Mouse (Mus musculus) liver, embryonic 13.5 days (tissue): ENCODE results near the gene Fiz1. TPM values are rescaled to one million over a fixed set of nuclear protein-coding genes. Genes with fewer than 3 reads are reported as not detected.
"Not testable (repeated sequence)": the region's sequence is repeated elsewhere in the genome, so short reads cannot be mapped to it uniquely, and the experiment has no call there.

ENCODE experiments used
- ATAC-seq: fragments of 200-750 bp; cut with Nextera tagmentation; 2 replicates; pipeline ENCODE4 v1.8.0; 2017; ENCODE audit warnings: low read depth, mild to moderate bottlenecking, moderate number of reproducible peaks, moderate library complexity
- DNase-seq: peaks from one replicate; pipeline ENCODE4 v3.0.0; 2022
- H3K27ac ChIP-seq: fragments of 300-500 bp; sonication (generic); 2 replicates; pipeline ENCODE4 v1.5.1; 2015; ENCODE audit warnings: moderate library complexity, mild to moderate bottlenecking, inconsistent platforms
- H3K27me3 ChIP-seq: fragments of 300-500 bp; sonication (generic); 2 replicates; pipeline ENCODE4 v1.6.1; 2015; ENCODE audit warnings: mild to moderate bottlenecking, inconsistent platforms
- H3K36me3 ChIP-seq: fragments of 300-500 bp; sonication (generic); 2 replicates; pipeline ENCODE4 v1.6.1; 2015; ENCODE audit warnings: mild to moderate bottlenecking, inconsistent platforms
- H3K4me1 ChIP-seq: fragments of 300-500 bp; sonication (generic); replicated peaks from 2 replicates; pipeline ENCODE4 v1.6.1; 2015; ENCODE audit warnings: inconsistent platforms
- H3K4me2 ChIP-seq: fragments of 300-500 bp; sonication (generic); 2 replicates; pipeline ENCODE4 v1.6.1; 2015; ENCODE audit warnings: inconsistent platforms, mild to moderate bottlenecking, moderate library complexity
- H3K4me3 ChIP-seq: fragments of 300-500 bp; sonication (generic); replicated peaks from 2 replicates; pipeline ENCODE4 v1.5.1; 2015; ENCODE audit warnings: mild to moderate bottlenecking, inconsistent platforms
- H3K9ac ChIP-seq: fragments of 300-500 bp; sonication (generic); 2 replicates; pipeline ENCODE4 v1.6.1; 2015; ENCODE audit warnings: mild to moderate bottlenecking, inconsistent platforms
- H3K9me3 ChIP-seq: fragments of 300-500 bp; sonication (generic); replicated peaks from 2 replicates; pipeline ENCODE4 v1.6.1; 2016; ENCODE audit warnings: inconsistent platforms
- WGBS: fragments of 180-500 bp; shearing (Covaris S2); methylation state at CpG from one replicate; pipeline ENCODE4 v1.1.7; 2015; ENCODE audit not compliant: insufficient replicate concordance; 5-methylcytosine and 5-hydroxymethylcytosine counted together
- polyA plus RNA-seq: library from polyadenylated mRNA; unstranded; fragments of >200 nt; fragmentation: Nextera tagmentation; extraction: Ambion mirVana; gene quantifications from 2 replicates; pipeline ENCODE4 v1.2.1, GENCODE M21; 2015

The Fiz1 gene
- polyA plus RNA-seq, 1 experiment from 2014 or later = 15.8 TPM

GRCm38 (mm10) chr7:5019576-5019975 lies 5.1 kb upstream of the Fiz1 start:
- Histone ChIP-seq H3K9ac (peak overlapping the region; percentile 97), H3K36me3 (peaks cover 46% of the 10 kb centered on the region), H3K4me1 (peaks cover 49% of the 10 kb centered on the region), H3K4me3 (peak overlapping the region; percentile 90), H3K4me2 (peak overlapping the region; percentile 72), H3K27ac (peak overlapping the region; percentile 96)
- WGBS = 25% methylated on average over 8 of the region's 8 CpGs
- DNase-seq, H3K9me3 ChIP-seq, ATAC-seq, H3K27me3 ChIP-seq: not testable (repeated sequence)

- WGBS = 92% methylated on average over 21 of the region's 21 CpGs
- Histone ChIP-seq H3K27me3 (no peaks in the 10 kb centered on the region), H3K9ac (no peak overlapping the region), H3K27ac (no peak overlapping the region), H3K36me3 (peaks cover 32% of the 10 kb centered on the region), H3K4me3 (no peak overlapping the region), H3K4me1 (peaks cover 60% of the 10 kb centered on the region), H3K9me3 (peaks cover 4% of the 10 kb centered on the region; the same call in 1 of the 2 replicates), H3K4me2 (no peak overlapping the region)
- ATAC-seq (no peak), DNase-seq (no peak)
Measured at GRCm38 (mm10) chr7:5017931-5018330, 3.4 kb upstream of the Fiz1 start.

- Histone ChIP-seq H3K36me3 (peaks cover 32% of the 10 kb centered on the region), H3K4me1 (peaks cover 59% of the 10 kb centered on the region), H3K4me3 (no peak overlapping the region), H3K27ac (no peak overlapping the region), H3K9me3 (peaks cover 4% of the 10 kb centered on the region; the same call in 1 of the 2 replicates), H3K9ac (no peak overlapping the region), H3K4me2 (no peak overlapping the region), H3K27me3 (no peaks in the 10 kb centered on the region)
- 85% methylated on average over 16 of the region's 16 CpGs for WGBS
- no peak for DNase-seq
- no peak for ATAC-seq
Measured at GRCm38 (mm10) chr7:5017352-5017751, 2.9 kb upstream of the Fiz1 start.

GRCm38 (mm10) chr7:5016920-5017319 lies 2.4 kb upstream of the Fiz1 start:
- peaks cover 4% of the 10 kb centered on the region; the same call in 1 of the 2 replicates for H3K9me3 ChIP-seq
- 89% methylated on average over 2 of the region's 2 CpGs for WGBS
- H3K27ac ChIP-seq = no peak overlapping the region
- DNase-seq (no peak), ATAC-seq (no peak)
- H3K36me3 ChIP-seq = peaks cover 32% of the 10 kb centered on the region
- no peak overlapping the region for H3K4me3 ChIP-seq
- no peak overlapping the region for H3K4me2 ChIP-seq
- no peak overlapping the region for H3K9ac ChIP-seq
- peaks cover 55% of the 10 kb centered on the region for H3K4me1 ChIP-seq
- H3K27me3 ChIP-seq = no peaks in the 10 kb centered on the region

GRCm38 (mm10) chr7:5016057-5016456 lies 1.6 kb upstream of the Fiz1 start:
- H3K9ac ChIP-seq = peak overlapping the region; percentile 85
- peak overlapping the region; percentile 98 for H3K27ac ChIP-seq
- peaks cover 36% of the 10 kb centered on the region for H3K36me3 ChIP-seq
- peaks cover 4% of the 10 kb centered on the region; the same call in 1 of the 2 replicates for H3K9me3 ChIP-seq
- WGBS = 43% methylated on average over 3 of the region's 3 CpGs
- peak overlapping the region; percentile 88 for H3K4me2 ChIP-seq
- H3K27me3 ChIP-seq = no peaks in the 10 kb centered on the region
- H3K4me1 ChIP-seq = peaks cover 46% of the 10 kb centered on the region
- ATAC-seq = no peak
- peak overlapping the region; percentile 80 for H3K4me3 ChIP-seq
- DNase-seq = no peak

DNA sequence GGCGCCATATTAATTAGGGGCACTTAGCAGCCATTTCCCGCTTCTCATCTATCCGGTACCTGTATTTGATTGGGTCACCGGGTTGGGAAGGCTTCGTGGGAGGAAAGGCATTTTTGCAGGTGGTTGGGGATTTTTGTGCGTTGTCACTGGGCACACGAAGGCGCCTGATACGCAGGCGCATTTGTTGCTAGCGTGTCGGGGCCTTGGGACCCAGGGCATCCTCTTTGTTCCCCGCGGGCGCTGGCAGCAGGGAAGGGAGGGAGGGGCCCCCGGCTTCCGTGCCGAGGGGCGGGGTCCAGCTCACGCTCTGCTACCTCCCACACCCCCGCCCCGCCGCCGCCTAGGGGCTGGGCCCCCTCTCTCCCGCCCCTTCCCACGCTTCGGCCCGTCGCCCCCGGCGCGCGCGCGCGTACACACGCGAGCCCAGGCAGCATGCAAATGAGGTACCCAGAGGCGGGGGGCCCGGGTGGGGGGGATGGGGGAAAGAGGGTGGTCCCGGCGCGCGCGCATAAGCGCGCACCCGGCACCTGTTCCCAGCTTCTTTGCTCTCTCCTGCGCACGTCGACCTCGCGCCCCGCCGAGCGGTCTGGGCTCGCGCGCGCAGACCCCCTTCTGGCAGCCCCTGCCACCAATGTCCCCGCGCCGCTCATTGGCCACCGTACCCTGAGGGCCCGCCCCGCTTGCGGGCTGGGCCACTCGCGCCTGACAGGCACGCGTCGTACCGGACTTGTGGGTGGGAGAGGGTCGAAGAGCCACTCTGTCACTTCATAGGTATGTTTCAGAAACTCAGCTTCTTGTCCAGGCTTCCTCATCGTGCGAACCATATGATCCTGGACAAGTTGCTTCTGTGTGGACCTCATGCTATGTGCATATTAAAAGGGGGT lies 863 bp upstream of the Fiz1 start, which contains the start of gene Gm44973:
Gene Gm44973, plus strand, starts transcription at position 379 of the 884 bp plus-strand sequence.
- H3K4me3 ChIP-seq = peak within 1 kb of the TSS; percentile 80
- H3K4me1 ChIP-seq = peaks cover 41% of the 10 kb centered on the region
- ATAC-seq = peak; percentile 74
- H3K4me2 ChIP-seq = peak within 1 kb of the TSS; percentile 88
- DNase-seq = peak; percentile 85
- peaks cover 4% of the 10 kb centered on the region; the same call in 1 of the 2 replicates for H3K9me3 ChIP-seq
- under 1% methylated on average over 71 of the region's 76 CpGs for WGBS
- peaks cover 43% of the 10 kb centered on the region for H3K36me3 ChIP-seq
- peak within 1 kb of the TSS; percentile 85 for H3K9ac ChIP-seq
- peak within 1 kb of the TSS; percentile 98 for H3K27ac ChIP-seq
- no peaks in the 10 kb centered on the region for H3K27me3 ChIP-seq

GRCm38 (mm10) chr7:5012681-5013513 lies 1.6 kb downstream of the Fiz1 start:
- Histone ChIP-seq H3K36me3 (peaks cover 63% of the 10 kb centered on the region), H3K4me3 (peak overlapping the region; percentile 80; the same call in 1 of the 2 replicates), H3K4me1 (peaks cover 29% of the 10 kb centered on the region), H3K27ac (peak overlapping the region; percentile 98; the same call in 1 of the 2 replicates), H3K4me2 (peak overlapping the region; percentile 88), H3K27me3 (no peaks in the 10 kb centered on the region), H3K9me3 (peaks cover 4% of the 10 kb centered on the region; the same call in 1 of the 2 replicates), H3K9ac (peak overlapping the region; percentile 50)
- DNase-seq (no peak), ATAC-seq (no peak)
- 81% methylated on average over 27 of the region's 27 CpGs for whole genome bisulfite sequencing

- no peak overlapping the region for H3K4me3 ChIP-seq
- H3K4me2 ChIP-seq = no peak overlapping the region
- peaks cover 8% of the 10 kb centered on the region for H3K4me1 ChIP-seq
- no peaks in the 10 kb centered on the region for H3K9me3 ChIP-seq
- WGBS = 90% methylated on average over 26 of the region's 26 CpGs
- no peak for DNase-seq
- ATAC-seq = no peak
- no peaks in the 10 kb centered on the region for H3K27me3 ChIP-seq
- H3K27ac ChIP-seq = no peak overlapping the region
- H3K9ac ChIP-seq = no peak overlapping the region
- peaks cover 68% of the 10 kb centered on the region for H3K36me3 ChIP-seq
Measured at GRCm38 (mm10) chr7:5008229-5008628, 6.3 kb downstream of the Fiz1 start.

- not testable (repeated sequence) for H3K27ac ChIP-seq, DNase-seq, H3K4me2 ChIP-seq, H3K4me1 ChIP-seq, H3K4me3 ChIP-seq, H3K27me3 ChIP-seq, H3K9ac ChIP-seq, H3K9me3 ChIP-seq, ATAC-seq
- H3K36me3 ChIP-seq = peaks cover 16% of the 10 kb centered on the region
- 65% methylated on average over 8 of the region's 8 CpGs for WGBS
Measured at GRCm38 (mm10) chr7:5002876-5003275, 11.6 kb downstream of the Fiz1 start.

DNA sequence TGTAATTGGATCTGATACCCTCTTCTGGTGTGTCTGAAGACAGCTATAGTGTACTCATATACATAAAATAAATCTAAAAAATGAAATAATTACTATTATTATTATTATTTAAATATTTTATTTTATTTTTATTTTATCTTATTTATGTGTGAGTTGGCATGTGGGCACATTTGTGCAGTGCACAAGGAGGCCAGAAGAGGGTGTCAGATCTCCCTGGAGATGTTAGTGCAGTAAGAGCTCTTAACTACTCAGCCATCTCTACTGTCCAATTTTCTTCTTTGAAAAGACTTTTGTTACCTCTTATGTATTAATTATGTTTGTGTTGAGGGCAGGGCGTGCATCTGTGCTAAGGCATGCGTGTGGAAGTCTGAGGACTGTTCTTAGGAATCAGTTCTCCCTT lies 14.6 kb downstream of the Fiz1 start:
- Histone ChIP-seq H3K27me3 (peaks cover 21% of the 10 kb centered on the region), H3K4me2 (no peak overlapping the region), H3K36me3 (no peaks in the 10 kb centered on the region), H3K4me3 (no peak overlapping the region), H3K27ac (no peak overlapping the region), H3K9me3 (peaks cover 4% of the 10 kb centered on the region; the same call in 1 of the 2 replicates), H3K9ac (no peak overlapping the region), H3K4me1 (peaks cover 7% of the 10 kb centered on the region; the same call in 1 of the 2 replicates)
- no peak for DNase-seq
- ATAC-seq = no peak
- WGBS = 48% methylated on average over 2 of the region's 2 CpGs

DNA sequence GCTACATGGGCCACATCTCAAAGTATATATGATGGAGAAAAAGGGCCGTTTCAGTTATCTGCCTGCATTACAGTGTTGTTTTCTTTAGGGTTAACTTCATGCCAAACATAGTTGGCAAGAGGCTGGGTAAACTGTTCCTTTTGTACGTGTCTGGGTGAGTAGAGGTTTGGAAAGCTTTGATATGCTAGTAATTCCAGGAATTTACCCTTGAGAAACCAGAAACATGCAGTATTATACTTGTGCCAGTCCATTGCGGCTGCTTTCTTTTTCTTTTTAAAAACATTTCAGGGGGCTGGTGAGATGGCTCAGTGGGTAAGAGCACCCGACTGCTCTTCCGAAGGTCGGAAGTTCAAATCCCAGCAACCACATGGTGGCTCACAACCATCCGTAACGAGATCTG lies 17.6 kb downstream of the Fiz1 start:
- peaks cover 7% of the 10 kb centered on the region; the same call in 1 of the 2 replicates for H3K4me1 ChIP-seq
- WGBS = 59% methylated on average over 8 of the region's 8 CpGs
- H3K4me3 ChIP-seq = no peak overlapping the region
- DNase-seq (no peak), ATAC-seq (no peak)
- H3K27ac ChIP-seq = no peak overlapping the region
- H3K9ac ChIP-seq = no peak overlapping the region
- peaks cover 49% of the 10 kb centered on the region for H3K27me3 ChIP-seq
- H3K9me3 ChIP-seq = no peaks in the 10 kb centered on the region
- peaks cover 11% of the 10 kb centered on the region for H3K36me3 ChIP-seq
- peak overlapping the region; percentile 60 for H3K4me2 ChIP-seq
